Mouse (Mus musculus) heart, embryonic 12.5 days (tissue): ENCODE data around the gene Nr1i2. TPM values are rescaled to one million over a fixed set of nuclear protein-coding genes. Genes with fewer than 3 reads are reported as not detected.

Source experiments
- polyA plus RNA-seq: library from polyadenylated mRNA; unstranded; fragments of >200 nt; fragmentation: Nextera tagmentation; extraction: Ambion mirVana; gene quantifications from 2 replicates; pipeline ENCODE4 v1.2.1, GENCODE M21; 2016

The Nr1i2 gene
- polyA plus RNA-seq, 1 experiment from 2014 or later, result not detected

Other genes starting within 250 kb of the Nr1i2 start
- gene Gsk3b, start 205.8 kb downstream of the Nr1i2 start, polyA plus RNA-seq, result 46.8 and 47.3 TPM in 2 replicates
- gene Maats1, start 47.3 kb upstream of the Nr1i2 start, polyA plus RNA-seq, result 0.09 TPM in 1 of 2 replicates, not detected in the other
- gene Cox17, start 52.2 kb upstream of the Nr1i2 start, polyA plus RNA-seq, result 301 and 307 TPM in 2 replicates
- gene Gm21987, start 52.2 kb upstream of the Nr1i2 start, polyA plus RNA-seq, result 2.5 and 3.8 TPM in 2 replicates
- gene Popdc2, start 67.4 kb upstream of the Nr1i2 start, polyA plus RNA-seq, result 308 and 330 TPM in 2 replicates
- gene Pla1a, start 138.3 kb upstream of the Nr1i2 start, polyA plus RNA-seq, result 0.17 and 0.28 TPM in 2 replicates
- gene Adprh, start 157.9 kb upstream of the Nr1i2 start, polyA plus RNA-seq, result 115 TPM in 2 replicates
- gene Cd80, start 160.7 kb upstream of the Nr1i2 start, polyA plus RNA-seq, result 0.60 and 0.73 TPM in 2 replicates
- gene Timmdc1, start 227.8 kb upstream of the Nr1i2 start, polyA plus RNA-seq, result 33.5 and 35.6 TPM in 2 replicates